Mouse (Mus musculus): ENCODE data around the gene En2. TPM values are rescaled to one million over a fixed set of nuclear protein-coding genes. Genes with fewer than 3 reads are reported as not detected.
A peak's percentile ranks its signal among the peaks of the same experiment; 100 is the strongest.

The En2 gene
- polyA plus RNA-seq, 1 experiment, result 0.36 TPM

DNA sequence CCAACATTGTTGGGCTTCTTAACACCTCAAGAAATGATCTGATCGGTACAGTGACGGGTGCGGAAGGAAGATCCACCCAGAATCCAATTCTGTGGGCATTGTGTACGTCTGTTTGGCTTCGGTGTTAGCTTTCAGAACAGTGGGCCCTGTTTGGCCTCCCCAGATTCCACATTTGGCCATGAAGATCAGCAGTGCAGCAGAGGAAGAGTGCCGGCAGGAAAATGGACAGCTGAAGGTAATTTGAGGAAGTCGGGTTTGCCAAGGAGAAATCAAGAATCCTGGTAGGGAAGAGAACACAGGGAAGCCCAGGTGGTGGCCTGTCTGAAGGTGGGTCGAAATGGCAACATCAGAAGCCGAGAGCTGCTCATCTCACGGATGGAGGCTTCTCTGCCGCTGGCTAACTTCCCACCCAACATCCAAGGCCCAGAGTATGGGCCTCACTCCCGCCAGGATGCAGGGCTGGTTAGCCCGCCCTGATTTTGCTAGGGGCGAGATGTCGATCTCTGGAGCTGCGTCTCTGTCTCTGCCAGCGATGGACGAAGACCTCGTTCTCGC, 4.0 kb upstream of the En2 start:
- Histone ChIP-seq H3K4me3 (ENCODE audit: control insufficient read depth, low read depth, low read length) (peak overlapping the region; percentile 17), H3K27me3 (ENCODE audit: control insufficient read depth, insufficient read depth, low read length) (no peaks in the 10 kb centered on the region; the same call in 1 of the 2 replicates), H3K27ac (ENCODE audit: control insufficient read depth, insufficient read depth, low read depth, low read length) (no peak overlapping the region), H3K4me1 (ENCODE audit: control insufficient read depth, insufficient read depth, low read length) (peaks cover 21% of the 10 kb centered on the region), H3K36me3 (ENCODE audit: control insufficient read depth, insufficient read depth, low read length) (no peaks in the 10 kb centered on the region)
- TF ChIP-seq CTCF (IDR thresholded peaks at IDR 0.05; ENCODE audit: control insufficient read depth, insufficient read depth, insufficient replicate concordance, low read depth, low read length), result no peak
- no peak for TF ChIP-seq POLR2A (IDR thresholded peaks at IDR 0.05; ENCODE audit: control insufficient read depth, low read depth, low read length)

- peaks cover 25% of the 10 kb centered on the region for H3K4me1 ChIP-seq (ENCODE audit: control insufficient read depth, insufficient read depth, low read length)
- no peak overlapping the region for H3K27ac ChIP-seq (ENCODE audit: control insufficient read depth, insufficient read depth, low read depth, low read length)
- TF ChIP-seq POLR2A (IDR thresholded peaks at IDR 0.05; ENCODE audit: control insufficient read depth, low read depth, low read length) (no peak), CTCF (IDR thresholded peaks at IDR 0.05; ENCODE audit: control insufficient read depth, insufficient read depth, insufficient replicate concordance, low read depth, low read length) (no peak)
- H3K4me3 ChIP-seq (ENCODE audit: control insufficient read depth, low read depth, low read length), result peak overlapping the region; percentile 17
- no peaks in the 10 kb centered on the region; the same call in 1 of the 2 replicates for H3K27me3 ChIP-seq (ENCODE audit: control insufficient read depth, insufficient read depth, low read length)
- H3K36me3 ChIP-seq (ENCODE audit: control insufficient read depth, insufficient read depth, low read length), result no peaks in the 10 kb centered on the region
These were observed 3.5 kb upstream of the En2 start for GRCm38 (mm10) chr5:28161938-28162402.

GRCm38 (mm10) chr5:28163926-28164325, 1.6 kb upstream of the En2 start:
- no peak for TF ChIP-seq POLR2A (IDR thresholded peaks at IDR 0.05; ENCODE audit: control insufficient read depth, low read depth, low read length)
- TF ChIP-seq CTCF (IDR thresholded peaks at IDR 0.05; ENCODE audit: control insufficient read depth, insufficient read depth, insufficient replicate concordance, low read depth, low read length), result no peak
- Histone ChIP-seq H3K4me3 (ENCODE audit: control insufficient read depth, low read depth, low read length) (no peak overlapping the region), H3K27ac (ENCODE audit: control insufficient read depth, insufficient read depth, low read depth, low read length) (no peak overlapping the region), H3K36me3 (ENCODE audit: control insufficient read depth, insufficient read depth, low read length) (no peaks in the 10 kb centered on the region), H3K4me1 (ENCODE audit: control insufficient read depth, insufficient read depth, low read length) (peaks cover 30% of the 10 kb centered on the region), H3K27me3 (ENCODE audit: control insufficient read depth, insufficient read depth, low read length) (peaks cover 2% of the 10 kb centered on the region)

GRCm38 (mm10) chr5:28166256-28167231, 1.1 kb downstream of the En2 start:
- H3K27me3 ChIP-seq (ENCODE audit: control insufficient read depth, insufficient read depth, low read length), result peaks cover 7% of the 10 kb centered on the region
- peaks cover 29% of the 10 kb centered on the region for H3K4me1 ChIP-seq (ENCODE audit: control insufficient read depth, insufficient read depth, low read length)
- peak overlapping the region; percentile 59 for H3K4me3 ChIP-seq (ENCODE audit: control insufficient read depth, low read depth, low read length)
- TF ChIP-seq CTCF (IDR thresholded peaks at IDR 0.05; ENCODE audit: control insufficient read depth, insufficient read depth, insufficient replicate concordance, low read depth, low read length), result no peak
- TF ChIP-seq POLR2A (IDR thresholded peaks at IDR 0.05; ENCODE audit: control insufficient read depth, low read depth, low read length), result no peak
- no peaks in the 10 kb centered on the region for H3K36me3 ChIP-seq (ENCODE audit: control insufficient read depth, insufficient read depth, low read length)
- H3K27ac ChIP-seq (ENCODE audit: control insufficient read depth, insufficient read depth, low read depth, low read length), result no peak overlapping the region

DNA sequence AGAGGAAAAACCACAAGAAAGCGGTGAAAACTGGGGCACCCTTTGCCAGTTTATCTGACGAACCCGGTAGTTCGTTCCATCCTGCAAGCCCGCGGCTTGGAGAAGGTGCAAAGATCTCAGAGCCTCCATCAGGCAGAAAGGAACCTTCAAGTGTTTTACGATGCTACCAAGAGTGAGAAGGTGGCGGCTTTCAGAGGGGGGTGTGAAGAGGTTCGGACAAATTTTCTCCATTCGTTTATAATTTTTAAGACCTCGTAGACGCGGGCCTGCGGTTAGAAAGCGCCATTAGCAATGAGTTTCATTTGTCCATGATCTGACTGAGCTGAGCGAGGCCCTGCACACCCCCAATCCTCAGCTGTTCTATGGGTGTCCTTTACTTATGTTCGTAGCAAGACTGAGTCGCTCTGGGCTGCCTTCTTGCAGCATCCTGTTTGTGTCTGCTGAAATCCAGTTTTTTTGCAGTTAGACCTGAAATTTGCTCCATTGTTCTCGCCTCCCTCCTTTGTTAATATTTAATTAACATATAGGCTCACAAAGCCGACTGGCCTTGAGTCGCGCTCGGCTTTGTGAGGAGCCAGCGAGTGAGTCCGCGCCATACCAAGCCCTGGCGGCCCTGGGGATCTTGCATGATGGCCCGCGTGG, 2.2 kb downstream of the En2 start:
- Histone ChIP-seq H3K27me3 (ENCODE audit: control insufficient read depth, insufficient read depth, low read length) (peaks cover 7% of the 10 kb centered on the region), H3K4me1 (ENCODE audit: control insufficient read depth, insufficient read depth, low read length) (peaks cover 27% of the 10 kb centered on the region), H3K27ac (ENCODE audit: control insufficient read depth, insufficient read depth, low read depth, low read length) (no peak overlapping the region), H3K4me3 (ENCODE audit: control insufficient read depth, low read depth, low read length) (no peak overlapping the region; the same call in 1 of the 2 replicates), H3K36me3 (ENCODE audit: control insufficient read depth, insufficient read depth, low read length) (no peaks in the 10 kb centered on the region)
- TF ChIP-seq CTCF (IDR thresholded peaks at IDR 0.05; ENCODE audit: control insufficient read depth, insufficient read depth, insufficient replicate concordance, low read depth, low read length) (no peak), POLR2A (IDR thresholded peaks at IDR 0.05; ENCODE audit: control insufficient read depth, low read depth, low read length) (no peak)

- Histone ChIP-seq H3K27ac (ENCODE audit: control insufficient read depth, insufficient read depth, low read depth, low read length) (no peak overlapping the region), H3K36me3 (ENCODE audit: control insufficient read depth, insufficient read depth, low read length) (no peaks in the 10 kb centered on the region), H3K4me1 (ENCODE audit: control insufficient read depth, insufficient read depth, low read length) (peaks cover 27% of the 10 kb centered on the region), H3K27me3 (ENCODE audit: control insufficient read depth, insufficient read depth, low read length) (peaks cover 7% of the 10 kb centered on the region), H3K4me3 (ENCODE audit: control insufficient read depth, low read depth, low read length) (no peak overlapping the region)
- no peak for TF ChIP-seq POLR2A (IDR thresholded peaks at IDR 0.05; ENCODE audit: control insufficient read depth, low read depth, low read length)
- TF ChIP-seq CTCF (IDR thresholded peaks at IDR 0.05; ENCODE audit: control insufficient read depth, insufficient read depth, insufficient replicate concordance, low read depth, low read length), result no peak
These were observed 3.0 kb downstream of the En2 start for GRCm38 (mm10) chr5:28168253-28169165.

Data from testis, adult 2 months (tissue).